Mouse (Mus musculus): ENCODE results near the gene Hnf4a. TPM values are rescaled to one million over a fixed set of nuclear protein-coding genes. Genes with fewer than 3 reads are reported as not detected.
A peak's percentile ranks its signal among the peaks of the same experiment; 100 is the strongest.

Gene Hnf4a
- polyA plus RNA-seq, 1 experiment = 330 TPM

DNA sequence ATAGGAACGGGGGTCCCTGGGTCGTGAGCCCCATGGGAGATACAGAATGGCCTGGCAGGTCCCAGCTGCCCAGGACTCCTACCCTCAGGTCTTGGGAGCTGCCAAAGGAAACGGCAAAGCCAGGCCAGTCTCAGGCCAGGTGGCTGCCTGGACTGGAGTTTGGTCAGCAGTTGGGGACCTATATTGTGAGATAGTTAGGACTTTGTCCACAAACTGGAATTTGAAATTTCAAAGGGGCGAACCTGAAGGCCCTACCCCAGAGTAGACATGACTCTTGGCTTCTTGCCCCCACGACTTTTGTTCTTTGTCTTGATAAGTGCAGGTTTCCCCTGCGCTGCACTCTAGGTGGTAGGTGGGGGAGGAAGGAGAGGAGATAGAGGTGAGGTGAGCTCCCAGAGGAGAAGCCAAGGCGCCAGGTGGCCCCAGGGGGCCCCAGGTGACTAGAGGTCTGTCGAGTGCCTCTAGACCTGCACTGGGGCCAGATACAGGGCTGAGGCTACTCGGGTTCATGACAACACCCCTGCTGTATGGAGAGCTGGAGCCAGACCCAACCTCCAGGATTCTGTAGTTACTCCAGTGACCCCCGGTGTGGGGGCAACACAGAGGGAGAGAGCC, 35.1 kb downstream of the Hnf4a start:
- WGBS = 46% methylated on average over 10 of the region's 10 CpGs

GRCm38 (mm10) chr2:163542674-163543073, 36.1 kb downstream of the Hnf4a start:
- no peak for DNase-seq (ENCODE audit: low read depth, low spot score)
- WGBS = 89% methylated on average over 10 of the region's 10 CpGs

More for the DNA sequence above, 35.1 kb downstream of the Hnf4a start:
- DNase-seq (ENCODE audit: low read depth, low spot score) = no peak

- WGBS = 43% methylated on average over 14 of the region's 14 CpGs
- DNase-seq (ENCODE audit: low read depth, low spot score) = no peak
Observed at GRCm38 (mm10) chr2:163546623-163547318, 40.2 kb downstream of the Hnf4a start.

DNA sequence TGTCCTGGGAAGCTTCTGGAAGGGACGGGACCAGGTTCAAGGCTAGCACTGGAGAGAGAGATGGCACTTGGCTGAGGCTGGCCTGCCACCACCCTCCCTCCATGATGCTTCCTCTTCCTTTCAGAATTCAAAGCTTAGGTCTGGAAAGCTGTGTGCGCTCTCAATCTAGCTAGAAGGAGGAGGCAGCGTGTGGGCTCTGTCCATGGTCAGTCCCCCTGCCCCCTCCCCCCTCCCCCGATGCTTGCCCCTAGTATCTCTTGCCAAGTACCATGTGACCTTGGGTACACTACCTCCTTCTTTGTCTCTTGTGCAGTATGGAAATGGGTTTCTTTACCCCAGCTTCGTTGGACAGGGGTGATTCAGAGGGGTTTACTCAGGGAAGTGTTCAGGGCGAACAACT, 42.2 kb downstream of the Hnf4a start:
- DNase-seq (ENCODE audit: low read depth, low spot score) = no peak
- 31% methylated on average over 6 of the region's 6 CpGs for WGBS

- 21% methylated on average over 6 of the region's 6 CpGs for WGBS
- DNase-seq (ENCODE audit: low read depth, low spot score) = no peak
Observed at GRCm38 (mm10) chr2:163549786-163550185, 43.2 kb downstream of the Hnf4a start.

GRCm38 (mm10) chr2:163552518-163552929, 45.9 kb downstream of the Hnf4a start:
- WGBS = 11% methylated on average over 8 of the region's 8 CpGs
- peak; percentile 84 for DNase-seq (ENCODE audit: low read depth, low spot score)

DNA sequence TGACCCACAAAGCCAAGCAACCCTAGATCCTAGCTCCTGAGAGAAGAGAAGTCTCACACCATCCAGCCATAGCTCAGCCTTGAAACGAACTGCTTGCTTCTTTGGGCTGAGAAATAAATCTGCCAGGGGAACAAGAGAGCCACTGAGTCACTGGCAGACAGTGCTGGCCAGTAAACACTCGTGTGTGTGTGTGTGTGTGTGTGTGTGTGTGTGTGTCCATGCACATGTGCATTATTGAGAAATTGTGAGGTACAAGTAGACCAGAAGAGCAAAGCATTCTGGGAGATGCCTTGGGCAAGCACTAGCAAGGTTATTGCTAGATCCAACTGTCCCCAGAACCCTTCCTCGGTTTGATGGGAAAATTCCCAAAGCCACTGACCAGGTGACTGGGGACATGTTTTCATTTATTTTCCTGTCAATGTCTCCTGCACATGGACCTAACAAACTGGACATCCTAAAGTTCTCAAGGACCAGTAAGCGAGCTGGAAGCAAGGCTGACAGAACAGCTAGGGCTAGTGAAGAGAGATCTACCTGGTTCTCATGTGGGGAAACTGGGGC, 47.9 kb downstream of the Hnf4a start:
- no peak for DNase-seq (ENCODE audit: low read depth, low spot score)
- WGBS = 72% methylated on average over 4 of the region's 4 CpGs

DNA sequence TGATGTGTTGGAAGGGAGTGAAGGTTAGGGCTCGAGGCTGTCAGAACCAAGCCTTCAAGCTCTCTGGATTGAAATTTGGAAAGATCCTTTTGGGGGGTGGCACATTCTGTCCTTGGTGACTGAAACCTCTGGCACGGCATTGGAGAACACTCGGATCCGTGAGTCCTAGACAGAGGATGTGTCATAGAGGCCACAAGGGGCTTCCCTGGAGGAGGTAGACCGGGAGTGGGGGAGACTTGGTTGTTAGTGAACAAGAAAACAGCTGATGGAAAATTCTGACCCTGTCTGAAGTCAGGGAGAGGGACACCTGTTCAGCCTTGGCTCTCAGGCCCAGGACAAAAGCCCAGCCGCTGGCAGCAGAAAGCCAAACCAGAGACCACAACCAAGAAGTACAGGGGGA, 48.4 kb downstream of the Hnf4a start:
- no peak for DNase-seq (ENCODE audit: low read depth, low spot score)
- WGBS = 75% methylated on average over 6 of the region's 6 CpGs

- WGBS = 71% methylated on average over 13 of the region's 13 CpGs
- no peak for DNase-seq (ENCODE audit: low read depth, low spot score)
Observed at GRCm38 (mm10) chr2:163555417-163555816, 48.8 kb downstream of the Hnf4a start.

- 84% methylated on average over 1 of the region's 1 CpGs for WGBS
- DNase-seq (ENCODE audit: low read depth, low spot score) = no peak
Observed at GRCm38 (mm10) chr2:163558548-163558947, 51.9 kb downstream of the Hnf4a start.

GRCm38 (mm10) chr2:163559236-163559635, 52.6 kb downstream of the Hnf4a start:
- WGBS = 83% methylated on average over 5 of the region's 5 CpGs
- DNase-seq (ENCODE audit: low read depth, low spot score) = no peak

DNA sequence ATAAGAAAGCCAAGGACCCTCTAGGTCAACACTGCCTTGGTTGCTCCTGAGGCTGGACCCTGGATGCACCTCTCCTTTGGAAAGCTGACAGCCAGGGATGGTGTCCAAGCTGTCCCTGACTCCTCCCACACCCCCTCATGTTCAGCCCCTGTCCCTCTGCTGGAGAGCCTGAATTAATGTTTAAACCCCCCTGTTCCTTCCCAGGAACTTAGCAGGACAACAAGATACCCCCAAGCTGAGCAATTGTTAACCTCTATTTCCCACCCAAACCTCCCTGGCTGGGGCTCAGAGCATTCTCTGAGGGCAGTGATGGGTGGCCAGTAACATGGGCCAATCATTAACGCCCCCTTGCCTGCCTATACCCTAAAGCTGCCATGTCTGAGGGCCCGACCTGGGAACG, 53.6 kb downstream of the Hnf4a start:
- no peak for DNase-seq (ENCODE audit: low read depth, low spot score)
- 80% methylated on average over 3 of the region's 3 CpGs for WGBS

- DNase-seq (ENCODE audit: low read depth, low spot score) = no peak
- 57% methylated on average over 13 of the region's 13 CpGs for WGBS
Observed at GRCm38 (mm10) chr2:163561258-163561948, 54.8 kb downstream of the Hnf4a start.

DNA sequence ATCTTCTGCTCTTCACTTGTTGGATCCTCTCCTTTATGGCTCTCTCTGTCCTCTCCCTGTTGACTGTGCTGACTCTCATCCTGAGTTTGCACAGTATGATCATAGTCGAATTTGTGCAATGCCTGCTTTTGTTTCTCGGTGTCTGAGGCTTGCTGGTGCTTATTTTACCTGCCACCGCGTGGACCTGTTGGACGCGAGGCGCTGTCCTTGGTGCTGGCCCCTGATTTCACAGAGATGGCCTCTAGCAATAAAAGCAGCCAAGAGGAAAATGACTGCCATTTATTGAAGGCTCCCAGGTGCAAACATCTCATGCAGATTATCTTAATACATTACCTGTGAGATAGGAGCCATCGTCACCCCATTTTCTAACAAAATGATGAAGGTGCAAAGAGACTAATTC, 58.0 kb downstream of the Hnf4a start:
- DNase-seq (ENCODE audit: low read depth, low spot score) = no peak
- 35% methylated on average over 8 of the region's 8 CpGs for WGBS

- peak; percentile 83 for DNase-seq (ENCODE audit: low read depth, low spot score)
- WGBS = 32% methylated on average over 3 of the region's 3 CpGs
Observed at GRCm38 (mm10) chr2:163574321-163574720, 67.7 kb downstream of the Hnf4a start.

- no peak for DNase-seq (ENCODE audit: low read depth, low spot score)
- WGBS = 12% methylated on average over 11 of the region's 11 CpGs
Observed at GRCm38 (mm10) chr2:163575248-163575647, 68.6 kb downstream of the Hnf4a start.

GRCm38 (mm10) chr2:163577986-163578385, 71.4 kb downstream of the Hnf4a start:
- DNase-seq (ENCODE audit: low read depth, low spot score) = no peak
- 84% methylated on average over 2 of the region's 2 CpGs for WGBS

- WGBS = 24% methylated on average over 13 of the region's 13 CpGs
- peak; percentile 93 for DNase-seq (ENCODE audit: low read depth, low spot score)
Observed at GRCm38 (mm10) chr2:163580069-163580945, 73.7 kb downstream of the Hnf4a start.

DNA sequence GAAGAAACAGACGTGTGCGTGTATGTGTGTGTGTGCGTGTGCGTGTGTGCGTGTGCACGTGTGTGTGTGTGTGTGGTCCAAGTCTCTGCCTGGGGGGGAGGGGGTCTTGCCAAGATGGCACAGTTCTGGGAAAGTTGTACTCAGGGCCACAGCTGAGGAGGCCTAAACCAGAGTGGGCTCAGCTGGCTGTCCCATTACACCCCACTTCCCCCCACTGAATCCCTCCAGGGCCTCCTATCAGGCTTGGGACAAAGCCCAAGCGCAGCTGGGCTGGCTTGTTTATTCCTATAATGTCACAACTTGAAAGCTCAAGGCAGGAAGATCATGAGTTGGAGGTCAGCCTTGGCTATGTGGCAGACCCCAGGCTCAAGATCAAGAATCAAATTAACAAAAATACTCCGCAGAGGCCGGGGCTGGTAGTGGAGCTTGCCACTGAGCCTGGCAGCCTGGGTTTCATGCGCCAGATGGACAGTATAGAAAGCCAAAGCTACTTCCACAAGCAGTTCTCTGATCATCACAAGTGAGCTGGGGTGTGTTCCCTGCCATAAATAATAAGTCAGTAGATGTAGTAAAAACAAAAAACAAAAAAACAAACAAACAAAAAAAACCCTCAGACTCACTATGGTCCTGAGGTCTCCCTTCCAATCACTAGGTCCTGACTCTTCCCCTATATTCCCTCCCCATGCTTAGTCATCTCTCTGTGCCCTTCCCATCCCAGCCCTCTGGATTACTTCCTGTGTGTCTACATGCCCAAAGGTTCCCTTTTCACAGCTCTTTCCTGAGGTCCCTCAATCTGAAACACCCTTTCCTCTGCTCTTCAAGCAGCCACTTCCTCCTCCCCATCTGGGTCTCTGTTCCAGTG, 76.8 kb downstream of the Hnf4a start:
- 79% methylated on average over 10 of the region's 10 CpGs for WGBS
- no peak for DNase-seq (ENCODE audit: low read depth, low spot score)
